Mouse (Mus musculus): ENCODE data around the gene Kazald1. TPM values are rescaled to one million over a fixed set of nuclear protein-coding genes. Genes with fewer than 3 reads are reported as not detected.
A peak's percentile ranks its signal among the peaks of the same experiment; 100 is the strongest.

Gene Kazald1
- total RNA-seq, 2 experiments from 2014 or later = 1.3 to 2.4 TPM

DNA sequence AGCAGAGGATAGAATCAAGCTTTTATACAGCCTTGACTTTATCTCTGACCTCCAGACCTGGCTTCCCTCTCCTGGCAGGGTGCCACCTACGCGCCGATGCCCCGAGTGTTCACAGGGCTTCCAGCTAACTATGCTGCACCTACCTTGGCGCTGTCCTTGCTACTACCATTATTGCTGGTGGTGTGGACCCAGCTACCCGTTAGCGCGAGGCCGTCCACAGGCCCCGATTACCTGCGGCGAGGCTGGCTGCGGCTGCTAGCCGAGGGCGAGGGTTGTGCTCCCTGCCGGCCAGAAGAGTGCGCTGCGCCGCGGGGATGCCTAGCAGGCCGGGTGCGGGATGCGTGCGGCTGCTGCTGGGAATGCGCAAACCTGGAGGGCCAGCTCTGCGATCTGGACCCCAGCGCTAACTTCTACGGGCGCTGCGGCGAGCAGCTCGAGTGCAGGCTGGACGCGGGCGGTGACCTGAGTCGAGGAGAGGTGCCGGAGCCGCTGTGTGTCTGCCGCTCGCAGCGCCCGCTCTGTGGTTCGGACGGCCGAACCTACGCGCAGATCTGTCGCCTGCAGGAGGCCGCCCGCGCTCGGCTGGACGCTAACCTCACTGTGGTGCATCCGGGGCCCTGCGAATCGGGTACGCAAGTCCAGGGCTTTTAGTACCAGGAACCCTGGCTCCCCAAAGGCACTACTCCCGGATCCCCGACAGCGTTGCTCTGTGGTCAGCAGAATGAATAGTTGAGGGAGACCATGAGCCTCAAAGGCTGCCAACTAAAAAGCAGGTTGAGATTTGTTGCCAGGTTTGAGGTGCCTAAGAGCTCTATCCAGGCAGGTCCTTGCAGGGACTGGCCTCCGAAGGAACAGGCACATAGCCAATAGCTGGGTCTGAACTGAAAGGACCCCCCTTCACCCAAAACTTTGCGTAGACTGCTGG is 1.8 kb downstream of the Kazald1 start:
- no peak for DNase-seq (ENCODE audit: low spot score in 2 of 2)

DNA sequence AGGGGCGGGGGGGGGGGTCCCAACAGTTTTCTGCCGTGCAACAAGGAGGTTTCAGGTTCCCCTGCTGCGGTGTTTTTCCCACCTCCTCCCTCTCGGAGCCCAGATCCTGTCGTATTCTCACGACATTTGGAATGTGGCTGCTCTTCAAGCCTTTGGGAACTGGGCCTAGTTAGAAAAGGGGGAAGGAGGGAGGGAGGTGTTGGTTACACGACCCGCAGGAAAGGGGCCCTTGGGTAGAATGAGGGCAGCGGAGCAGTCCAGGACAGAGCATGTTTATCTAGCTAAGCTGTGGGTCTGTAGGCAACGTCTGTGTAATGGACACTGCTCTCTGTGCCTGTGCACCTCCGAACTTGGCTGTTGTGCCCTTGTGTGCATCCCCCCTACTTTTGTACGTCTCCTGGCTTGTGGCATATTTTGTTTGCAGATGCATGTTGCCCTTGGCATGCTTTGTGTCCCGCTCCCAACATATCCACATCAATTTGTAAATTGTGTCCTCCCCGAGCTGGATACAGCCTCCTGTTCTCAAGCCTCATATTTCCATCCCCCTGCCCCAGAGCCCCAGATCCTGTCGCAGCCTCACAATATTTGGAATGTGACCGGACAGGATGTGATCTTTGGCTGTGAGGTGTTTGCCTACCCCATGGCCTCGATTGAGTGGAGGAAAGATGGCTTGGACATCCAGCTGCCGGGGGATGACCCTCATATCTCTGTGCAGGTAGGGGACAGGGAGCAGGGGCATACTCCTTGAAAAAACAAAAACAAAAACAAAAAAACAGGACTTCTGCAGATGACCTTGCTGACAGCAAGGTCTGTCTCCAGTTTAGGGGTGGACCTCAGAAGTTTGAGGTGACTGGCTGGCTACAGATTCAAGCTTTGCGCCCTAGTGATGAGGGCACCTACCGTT is 3.0 kb downstream of the Kazald1 start:
- no peak for DNase-seq (ENCODE audit: low spot score in 2 of 2)

DNA sequence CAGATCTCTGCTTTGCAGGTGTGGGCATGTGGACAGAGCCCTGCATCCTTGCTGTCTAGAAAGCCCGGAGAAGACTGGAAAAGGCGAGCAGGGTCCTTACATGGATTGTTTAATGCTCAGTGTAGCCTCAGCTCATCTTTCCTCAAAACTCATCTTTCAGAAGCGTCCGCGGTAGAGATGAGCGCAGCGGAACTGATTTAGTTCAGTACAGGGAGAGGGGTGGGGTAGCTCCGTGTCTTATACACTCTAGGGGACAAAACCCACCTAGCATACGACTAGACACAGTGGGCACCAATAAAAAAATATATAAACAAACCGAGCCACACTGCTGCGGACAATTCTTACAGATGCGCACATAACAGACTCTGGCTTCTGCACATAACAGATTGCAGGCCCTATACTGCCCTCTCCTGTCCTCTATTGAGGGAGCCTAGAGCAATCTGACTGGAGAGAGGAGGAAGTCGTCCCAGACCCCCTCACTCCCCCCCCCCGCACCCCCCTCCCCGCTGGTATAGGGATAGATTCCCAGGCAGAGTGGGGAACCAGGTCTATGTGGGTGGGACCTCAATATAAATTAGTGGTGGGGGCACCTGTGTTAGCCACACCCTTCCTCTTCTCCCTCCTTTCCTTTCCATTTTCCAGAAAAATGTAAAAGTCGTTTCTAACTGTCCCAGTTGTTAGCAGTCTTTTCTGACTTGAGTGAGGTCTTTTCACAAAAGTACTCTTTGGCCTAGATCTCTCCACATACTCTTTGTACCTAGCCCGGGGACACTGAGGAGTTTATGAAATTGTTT is 4.1 kb downstream of the Kazald1 start:
- DNase-seq (ENCODE audit: low spot score in 2 of 2) = no peak

DNA sequence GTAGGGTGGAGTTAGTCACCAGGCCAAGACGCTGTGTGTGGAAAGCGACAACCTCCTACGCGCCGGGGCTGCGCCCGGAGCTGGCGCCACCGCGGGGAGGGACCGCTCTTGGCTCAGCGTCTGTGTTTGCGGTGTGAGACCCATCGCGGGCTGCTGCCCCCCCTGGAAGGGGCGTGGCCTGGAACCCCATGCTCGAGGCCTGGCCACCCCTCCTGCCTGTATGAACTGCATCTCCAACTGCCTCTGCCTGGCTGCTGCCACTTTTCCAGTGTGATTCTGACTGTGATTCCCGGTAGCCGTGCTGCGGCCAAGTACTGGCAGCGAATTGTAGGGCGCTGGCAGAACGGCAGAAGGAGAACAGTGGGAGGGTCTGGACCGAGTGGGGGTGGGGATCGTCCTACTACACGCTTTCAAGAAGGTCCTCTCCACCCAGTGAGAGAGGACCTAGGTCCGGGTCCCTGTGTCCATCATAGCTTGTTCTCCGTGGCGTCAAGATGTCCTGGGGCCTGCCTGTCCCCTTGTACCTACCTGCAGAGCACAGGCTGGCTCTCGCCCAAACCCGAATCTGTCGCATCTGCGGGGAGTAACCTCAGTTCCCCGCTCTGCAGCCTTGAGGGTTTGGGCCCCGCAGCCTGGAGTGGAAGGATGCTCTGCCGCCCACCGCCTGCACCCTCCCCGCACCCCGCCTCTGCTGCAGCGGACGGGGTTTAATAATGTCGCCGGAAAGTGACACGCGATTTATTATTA is 4.9 kb downstream of the Kazald1 start:
- DNase-seq (ENCODE audit: low spot score in 2 of 2) = no peak

GRCm38 (mm10) chr19:45080711-45081110 is 5.7 kb downstream of the Kazald1 start:
- DNase-seq (ENCODE audit: low spot score in 2 of 2) = no peak

DNA sequence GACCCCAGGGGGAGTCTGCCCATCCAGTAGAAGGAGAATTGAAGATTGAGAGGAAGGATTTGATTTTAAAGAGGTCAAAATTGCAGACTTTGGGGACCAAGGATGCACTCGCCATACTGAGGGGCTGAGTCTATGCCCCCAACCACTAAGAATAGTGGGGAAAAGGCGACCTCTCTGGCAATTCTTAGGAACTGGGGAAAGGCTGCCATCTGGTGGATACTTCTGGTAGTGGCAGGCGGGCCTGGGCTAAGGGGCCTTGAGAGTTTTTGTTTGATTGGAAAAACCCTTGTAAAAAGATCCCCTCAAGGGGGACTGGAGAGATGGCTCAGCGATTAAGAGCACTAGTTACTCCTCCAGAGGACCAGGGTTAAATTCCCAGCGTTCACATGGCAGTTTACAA is 6.2 kb downstream of the Kazald1 start:
- DNase-seq (ENCODE audit: low spot score in 2 of 2) = peak in 1 of 2 experiments; percentile 65

GRCm38 (mm10) chr19:45081841-45082550 is 7.0 kb downstream of the Kazald1 start:
- DNase-seq (ENCODE audit: low spot score in 2 of 2) = no peak

DNA sequence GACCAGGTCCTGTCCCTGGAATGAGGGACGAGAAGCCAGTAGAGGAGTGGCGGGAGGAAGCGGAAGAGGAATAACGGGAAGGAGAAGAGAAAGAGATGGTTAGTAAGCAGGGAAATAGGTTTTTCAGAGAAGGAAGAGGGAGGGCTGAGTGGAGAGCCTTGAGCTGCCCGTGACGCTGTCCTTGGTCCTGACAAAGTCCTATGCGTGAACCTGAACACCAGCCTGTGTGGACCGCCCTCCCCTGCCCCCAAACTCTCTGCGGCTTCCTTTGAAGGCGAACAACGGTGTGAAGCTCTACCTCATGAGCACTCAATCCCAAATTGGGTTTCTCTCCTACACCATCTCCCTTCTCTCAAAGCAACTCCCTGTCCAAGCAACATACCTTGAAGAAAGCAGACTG is 22.8 kb downstream of the Kazald1 start:
- DNase-seq (ENCODE audit: low spot score in 2 of 2) = no peak

DNA sequence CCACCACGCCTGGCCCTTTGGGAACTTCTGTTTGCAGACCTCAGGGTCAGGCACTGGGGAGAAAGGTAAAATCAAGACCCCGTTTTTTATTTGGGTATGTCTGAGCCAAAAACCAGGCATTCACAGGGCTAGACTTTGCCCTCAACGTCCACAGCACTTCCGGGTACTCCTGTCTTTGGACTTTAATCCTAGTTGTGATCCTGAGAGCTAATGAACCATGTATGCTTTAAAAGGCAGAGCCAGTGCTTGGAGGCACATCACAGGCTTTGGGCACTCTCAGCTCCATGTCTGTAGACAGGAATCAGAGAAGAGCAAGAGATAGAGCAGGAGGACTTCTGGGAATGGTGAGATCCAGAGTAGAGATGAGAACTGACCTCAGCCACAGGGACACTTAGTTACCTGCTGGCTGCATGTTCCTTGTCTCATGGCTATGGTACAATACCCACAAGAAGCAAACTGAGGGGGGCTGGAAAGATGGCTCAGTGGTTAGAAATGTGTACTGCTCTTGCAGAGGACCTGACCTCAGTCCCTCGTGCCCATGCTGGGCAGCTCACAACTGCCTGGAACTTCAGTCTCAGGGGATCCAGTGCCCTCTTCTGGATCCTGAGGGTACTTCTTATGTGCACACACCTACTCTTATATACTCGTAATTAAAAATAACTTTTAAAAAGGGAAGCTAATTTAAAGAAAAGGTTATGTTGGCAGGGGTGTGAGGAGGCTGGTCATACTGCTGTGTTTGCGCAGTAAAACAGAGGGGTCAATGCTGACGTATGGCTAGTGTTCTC is 25.6 kb downstream of the Kazald1 start:
- no peak for DNase-seq (ENCODE audit: low spot score in 2 of 2)

GRCm38 (mm10) chr19:45105591-45105990 is 30.6 kb downstream of the Kazald1 start:
- DNase-seq (ENCODE audit: low spot score in 2 of 2) = no peak

- DNase-seq (ENCODE audit: low spot score in 2 of 2) = no peak
These were observed 31.6 kb downstream of the Kazald1 start for GRCm38 (mm10) chr19:45106689-45107088.

GRCm38 (mm10) chr19:45110681-45111080 is 35.6 kb downstream of the Kazald1 start:
- DNase-seq (ENCODE audit: low spot score in 2 of 2) = no peak

GRCm38 (mm10) chr19:45112444-45112843 is 37.4 kb downstream of the Kazald1 start:
- DNase-seq (ENCODE audit: low spot score in 2 of 2) = no peak

GRCm38 (mm10) chr19:45113791-45114460 is 38.9 kb downstream of the Kazald1 start:
- no peak for DNase-seq (ENCODE audit: low spot score in 2 of 2)

- DNase-seq (ENCODE audit: low spot score in 2 of 2) = no peak
These were observed 39.7 kb downstream of the Kazald1 start for GRCm38 (mm10) chr19:45114772-45115171.

DNA sequence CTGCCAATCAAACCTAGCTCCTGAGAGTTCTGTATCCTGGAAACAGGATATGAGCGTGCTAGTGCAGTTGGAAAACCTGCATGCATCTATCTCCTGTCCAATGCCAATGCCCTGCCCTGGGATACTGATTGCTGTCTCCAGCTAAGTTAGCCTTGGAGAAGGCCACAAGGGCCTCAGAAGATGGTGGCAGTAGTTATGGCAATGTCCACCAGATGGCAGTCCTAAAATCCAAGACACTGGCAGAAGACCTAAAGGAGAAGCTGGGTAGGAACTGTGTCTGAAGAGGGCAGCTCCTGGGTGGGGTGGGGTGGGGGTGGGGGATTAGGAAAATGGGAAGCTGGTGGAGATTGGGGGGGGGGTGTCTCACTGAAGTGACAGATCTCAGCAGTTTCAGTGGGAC is 41.8 kb downstream of the Kazald1 start:
- DNase-seq (ENCODE audit: low spot score in 2 of 2) = peak in 1 of 2 experiments; percentile 50
